Mouse (Mus musculus) cerebellum, adult 2 months (tissue): ENCODE data around the gene Kcnk7.

Experiments
- CTCF ChIP-seq: fragments of 200-500 bp; IDR thresholded peaks from 2 replicates; pipeline ENCODE4 v1.5.1; 2011; ENCODE audit warnings: low read depth, mild to moderate bottlenecking, control low read depth, low read length, moderate library complexity, borderline replicate concordance; ENCODE audit not compliant: insufficient read depth
- POLR2A ChIP-seq: fragments of 200-500 bp; IDR thresholded peaks from 2 replicates; pipeline ENCODE4 v1.6.1; 2011; ENCODE audit warnings: low read length, control low read depth, borderline replicate concordance; ENCODE audit not compliant: insufficient read depth

GRCm38 (mm10) chr19:5710581-5710980 is 6.4 kb downstream of the Kcnk7 start:
- TF ChIP-seq POLR2A: no peak
- TF ChIP-seq CTCF: no peak
